Mouse (Mus musculus): Measurements from ENCODE around the gene Adamts3.

Gene Adamts3

GRCm38 (mm10) chr5:89883051-89883907 is at the start of gene Adamts3:
TSS of gene Adamts3 (minus strand) at chr5:89883334.
- peak; percentile 45 to 63 for DNase-seq (ENCODE audit: low spot score in 2 of 2)

DNA sequence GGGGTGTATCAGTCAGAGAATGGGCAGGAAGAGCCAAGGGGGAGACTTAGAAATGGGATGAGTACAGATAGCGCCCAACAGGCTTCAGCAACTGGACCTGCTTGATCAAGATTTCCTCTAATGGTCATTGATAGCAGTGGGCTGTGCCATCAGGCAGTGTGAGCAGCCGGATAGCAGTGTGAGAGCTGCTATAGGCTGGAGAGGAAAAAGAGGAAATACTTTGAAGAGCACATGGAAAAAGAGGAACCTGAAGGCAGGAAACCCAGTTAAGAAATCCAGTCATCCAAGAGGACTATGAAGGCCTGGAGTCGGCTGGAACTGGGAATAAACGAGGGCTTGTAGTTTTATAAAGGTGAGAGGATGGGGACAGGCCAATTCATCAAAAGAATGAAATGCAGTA is 48.4 kb upstream of the Adamts3 start:
- no peak for DNase-seq (ENCODE audit: low spot score in 2 of 2)

- DNase-seq (ENCODE audit: low spot score in 2 of 2) = no peak
Measured at GRCm38 (mm10) chr5:89912359-89912758, 29.2 kb upstream of the Adamts3 start.

DNA sequence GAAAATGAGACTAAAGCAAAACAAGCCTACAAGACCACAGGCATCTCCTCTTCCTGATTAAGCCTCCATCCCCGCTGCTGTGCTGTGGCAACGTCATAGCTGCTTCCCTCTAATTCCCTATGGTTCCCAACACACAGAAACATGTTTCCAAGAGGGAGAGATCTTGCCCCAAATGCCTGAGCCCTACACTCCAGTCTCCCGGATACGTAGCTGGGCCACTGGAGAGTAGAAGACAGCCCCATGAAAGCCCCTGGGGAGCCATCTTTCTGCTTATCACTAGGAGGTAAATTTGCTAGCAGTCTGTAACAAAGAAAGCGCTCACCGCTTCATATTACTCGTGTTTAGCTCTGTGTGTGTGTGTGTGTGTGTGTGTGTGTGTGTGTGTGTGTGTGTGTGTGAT is 28.8 kb upstream of the Adamts3 start:
- DNase-seq (ENCODE audit: low spot score in 2 of 2) = no peak

GRCm38 (mm10) chr5:89911508-89911907 is 28.4 kb upstream of the Adamts3 start:
- DNase-seq (ENCODE audit: low spot score in 2 of 2) = no peak

- no peak for DNase-seq (ENCODE audit: low spot score in 2 of 2)
Measured at GRCm38 (mm10) chr5:89906884-89907431, 23.8 kb upstream of the Adamts3 start.

GRCm38 (mm10) chr5:89901026-89901425 is 17.9 kb upstream of the Adamts3 start:
- no peak for DNase-seq (ENCODE audit: low spot score in 2 of 2)

DNA sequence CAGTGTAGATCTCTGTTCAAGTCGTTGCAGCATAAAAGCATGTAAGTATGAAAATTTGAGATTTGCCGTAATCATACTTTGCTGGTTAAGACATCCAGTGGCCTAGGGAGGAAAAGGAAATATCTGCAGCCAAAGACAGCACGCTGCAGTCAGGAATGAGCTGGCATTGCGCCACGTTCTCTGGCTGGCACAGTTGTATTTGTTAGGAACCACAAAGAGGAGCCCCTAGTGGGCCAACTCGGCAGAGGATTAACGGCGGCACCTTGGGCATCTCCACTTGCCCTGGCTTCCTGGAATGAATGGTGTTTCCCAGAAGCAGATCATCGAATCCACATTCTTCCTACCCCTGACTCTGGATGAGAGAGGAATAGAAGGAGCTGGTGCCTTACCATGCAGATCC is 14.4 kb upstream of the Adamts3 start:
- peak; percentile 26 to 71 for DNase-seq (ENCODE audit: low spot score in 2 of 2)

DNA sequence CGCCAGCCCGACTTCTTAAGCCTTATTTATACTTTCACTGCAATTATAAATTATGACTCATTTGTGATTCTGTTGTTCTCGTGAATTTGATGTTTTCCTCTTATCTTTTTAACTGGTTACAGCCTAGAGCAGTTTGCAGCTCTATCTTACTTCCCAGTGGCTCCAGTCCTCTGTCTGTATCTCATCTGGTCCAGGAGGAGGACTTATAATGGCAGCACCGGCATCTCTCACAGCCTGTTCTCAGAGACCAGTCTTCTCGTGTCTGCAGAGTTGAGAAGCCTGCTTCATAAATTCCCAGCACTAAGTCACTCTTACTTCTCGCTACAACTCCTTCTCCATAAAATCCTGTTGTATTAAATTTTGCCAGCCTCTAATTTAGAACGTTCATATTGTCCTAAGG is 12.4 kb upstream of the Adamts3 start:
- DNase-seq (ENCODE audit: low spot score in 2 of 2) = no peak

DNA sequence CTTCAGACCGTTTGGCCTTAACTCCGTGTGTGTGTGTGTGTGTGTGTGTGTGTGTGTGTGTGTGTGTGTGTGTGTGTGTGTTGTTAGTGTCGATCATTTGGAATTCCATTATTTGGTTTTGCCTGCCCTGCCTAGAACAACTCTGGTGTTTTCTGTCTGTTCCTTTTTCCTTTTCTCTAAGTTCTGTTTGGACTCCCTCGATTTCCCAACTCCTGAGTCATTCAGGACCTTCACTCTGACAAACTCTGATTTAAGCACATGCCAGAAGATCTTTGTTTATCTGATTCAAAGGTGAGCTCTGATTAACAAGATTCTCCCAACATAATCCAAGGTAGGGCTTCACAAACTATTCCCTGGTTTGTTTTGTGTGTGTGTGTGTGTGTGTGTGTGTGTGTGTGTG is 1.9 kb upstream of the Adamts3 start:
- DNase-seq (ENCODE audit: low spot score in 2 of 2) = no peak

DNA sequence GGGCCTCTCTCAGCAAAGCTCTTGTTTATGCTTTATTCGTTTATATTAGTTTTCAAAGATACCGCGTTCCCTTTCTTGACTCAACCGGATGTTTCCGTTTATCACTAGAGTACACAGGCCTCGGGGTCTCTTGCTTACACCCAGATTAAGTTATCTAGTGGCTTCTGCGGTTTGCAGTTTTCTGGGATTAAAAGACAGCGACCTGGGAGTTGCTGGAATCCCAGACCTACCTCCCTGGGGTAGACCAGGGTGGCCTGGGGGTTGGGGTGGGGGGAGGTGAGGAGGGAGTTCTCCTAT is 722 bp upstream of the Adamts3 start:
- DNase-seq (ENCODE audit: low spot score in 2 of 2) = no peak

DNA sequence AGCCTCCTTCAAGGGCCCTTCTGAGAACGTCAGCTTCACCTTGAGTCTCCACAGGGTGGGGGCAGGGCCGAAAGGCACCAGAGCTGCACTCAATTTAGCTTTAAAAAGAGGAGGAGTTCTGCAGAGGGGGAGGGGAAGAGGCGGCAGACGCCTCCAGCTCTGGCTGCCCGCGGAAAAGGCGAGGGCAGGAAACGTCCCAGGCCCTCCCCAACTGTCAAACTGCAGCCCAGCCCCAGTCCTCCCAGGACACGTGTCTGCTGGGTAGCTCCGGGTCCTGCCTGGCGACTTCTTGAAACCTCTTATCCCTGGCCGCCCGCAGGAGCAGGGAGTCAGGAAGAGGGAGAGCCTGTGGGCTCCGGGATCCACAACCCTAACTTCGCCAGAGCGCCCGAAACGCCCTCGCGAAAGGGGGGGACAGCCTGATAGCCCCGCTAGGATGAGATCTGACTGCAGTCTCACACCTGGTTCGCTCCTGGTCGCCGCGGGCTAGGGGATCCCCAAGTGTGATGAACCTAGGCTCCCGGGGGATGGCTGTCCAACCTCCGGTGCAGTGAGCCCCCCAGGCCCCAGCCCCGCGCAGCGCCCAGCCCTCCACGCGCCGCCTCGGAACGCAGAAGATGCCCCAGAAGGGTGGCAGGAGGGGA is 921 bp downstream of the Adamts3 start:
- peak; percentile 22 to 62 for DNase-seq (ENCODE audit: low spot score in 2 of 2)

- no peak for DNase-seq (ENCODE audit: low spot score in 2 of 2)
Measured at GRCm38 (mm10) chr5:89881425-89881824, 1.7 kb downstream of the Adamts3 start.

DNA sequence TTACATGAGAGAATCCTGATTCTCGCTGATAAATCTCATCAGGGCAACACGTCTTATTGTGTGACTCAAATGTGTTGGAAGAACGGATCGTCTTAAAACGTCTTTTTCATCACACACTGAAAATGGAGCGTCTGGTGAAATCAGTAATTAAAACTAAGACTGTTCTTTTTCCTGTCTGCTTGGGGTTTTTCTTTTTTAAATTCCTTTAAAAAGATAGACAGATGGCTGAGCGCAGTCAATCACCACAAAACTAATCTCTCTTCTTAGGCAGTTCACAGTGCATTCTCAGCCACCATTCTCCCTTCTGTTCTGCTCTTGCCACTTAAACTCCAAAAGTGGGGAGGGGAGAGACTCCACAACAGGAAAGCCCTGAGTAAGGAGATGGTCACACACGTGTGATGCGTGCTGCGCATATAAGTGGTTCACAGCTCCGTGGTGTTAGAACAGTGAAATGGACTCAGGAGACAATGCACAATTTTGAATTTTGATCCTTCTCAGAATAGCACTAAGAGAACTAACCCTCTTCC is 4.2 kb downstream of the Adamts3 start:
- DNase-seq (ENCODE audit: low spot score in 2 of 2) = no peak

DNA sequence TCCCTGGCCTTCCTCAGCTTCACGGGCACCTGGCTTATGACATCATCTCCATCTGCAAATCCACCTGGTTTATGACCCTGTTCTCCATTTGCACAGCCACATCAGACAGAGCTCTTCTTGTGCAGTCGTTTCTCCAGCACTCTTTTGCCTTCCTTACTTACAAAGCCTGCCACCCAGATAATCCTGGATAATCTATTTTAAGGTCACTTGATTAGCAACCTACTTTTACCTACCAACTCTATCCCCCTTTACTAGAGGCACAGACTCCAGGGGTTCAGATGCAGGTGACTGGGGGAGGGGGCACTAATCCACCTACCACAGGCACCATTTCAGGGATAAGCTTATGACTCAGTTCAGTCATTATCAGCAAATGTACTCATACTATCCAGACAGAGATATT is 10.5 kb downstream of the Adamts3 start:
- no peak for DNase-seq (ENCODE audit: low spot score in 2 of 2)

DNA sequence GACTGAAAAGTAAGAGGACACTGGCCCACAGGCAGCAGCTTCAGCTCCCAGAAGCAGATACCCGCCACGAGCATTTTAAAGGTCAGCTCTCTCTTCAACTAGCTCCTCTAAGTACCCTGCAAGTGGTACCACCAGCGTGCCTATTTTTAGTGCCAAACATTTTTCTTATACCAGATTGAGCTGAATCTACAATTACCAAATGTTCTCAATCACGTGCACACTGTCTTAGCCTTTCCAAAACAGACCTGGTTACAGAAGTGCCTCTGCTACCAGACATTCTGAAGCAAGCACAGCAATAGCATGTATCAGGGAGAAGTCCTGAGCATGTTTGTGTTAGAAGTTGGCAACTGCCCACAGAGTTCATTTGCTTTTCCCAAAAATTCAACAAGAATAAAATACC is 23.5 kb downstream of the Adamts3 start:
- DNase-seq (ENCODE audit: low spot score in 2 of 2) = no peak

DNA sequence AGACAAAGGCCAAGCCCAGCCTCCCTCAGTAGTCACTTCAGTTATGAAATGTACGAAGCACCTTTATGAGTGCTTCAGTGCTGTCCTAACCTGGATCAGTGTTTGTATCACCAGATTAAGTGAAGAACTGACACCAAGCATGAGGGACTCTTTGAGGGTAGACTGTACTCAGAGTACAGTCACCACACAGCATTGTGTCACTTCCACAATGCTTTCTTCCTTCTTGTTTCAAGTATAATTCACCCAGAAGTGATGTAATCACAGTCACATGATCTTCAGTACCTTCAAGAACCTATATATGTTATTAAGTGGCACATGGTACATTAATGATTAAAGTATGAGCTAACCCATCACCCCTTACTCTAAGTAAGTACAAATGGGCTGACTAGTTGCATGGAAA is 24.3 kb downstream of the Adamts3 start:
- DNase-seq (ENCODE audit: low spot score in 2 of 2) = no peak

DNA sequence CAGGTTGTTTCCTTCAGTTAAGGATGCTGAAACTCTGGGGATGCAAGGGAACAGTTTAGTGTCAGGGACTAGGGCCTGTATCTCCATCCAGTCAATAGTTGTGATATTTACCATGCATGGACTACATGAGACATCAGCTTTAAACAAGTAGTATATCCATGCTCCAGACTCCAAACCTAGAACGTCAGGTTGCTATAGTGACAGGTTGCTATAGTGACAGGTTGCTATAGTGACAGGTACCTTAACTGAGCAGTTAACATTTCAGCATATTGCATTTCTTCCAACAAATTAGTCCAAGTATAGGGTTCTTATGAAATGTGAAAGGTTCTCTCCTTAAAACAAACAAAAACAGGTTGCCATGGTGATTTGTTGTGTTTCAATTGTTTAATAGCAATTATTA is 36.6 kb downstream of the Adamts3 start:
- no peak for DNase-seq (ENCODE audit: low spot score in 2 of 2)

- peak; percentile 32 to 70 for DNase-seq (ENCODE audit: low spot score in 2 of 2)
Measured at GRCm38 (mm10) chr5:89844354-89844753, 38.8 kb downstream of the Adamts3 start.

DNA sequence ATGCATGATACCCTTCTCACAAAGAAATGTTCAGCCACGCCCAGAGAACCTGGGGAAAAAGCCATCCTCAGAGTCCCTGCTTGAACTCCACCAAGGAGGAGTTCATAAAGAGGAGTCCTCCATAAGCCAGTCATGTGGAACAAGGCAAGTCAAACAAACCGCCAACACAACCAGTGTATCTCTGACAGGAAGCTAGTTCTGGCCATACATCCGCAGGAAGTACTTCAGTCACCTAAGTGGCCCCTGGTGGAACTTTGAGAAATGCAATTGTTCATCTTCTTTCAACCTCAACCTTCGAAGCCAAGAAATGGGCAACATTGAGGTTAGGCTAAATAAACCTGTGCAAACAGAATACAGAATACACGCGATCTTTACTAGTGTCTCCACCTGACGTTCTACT is 39.7 kb downstream of the Adamts3 start:
- no peak for DNase-seq (ENCODE audit: low spot score in 2 of 2)

GRCm38 (mm10) chr5:89839627-89840026 is 43.5 kb downstream of the Adamts3 start:
- no peak for DNase-seq (ENCODE audit: low spot score in 2 of 2)

GRCm38 (mm10) chr5:89821175-89821574 is 62.0 kb downstream of the Adamts3 start:
- DNase-seq (ENCODE audit: low spot score in 2 of 2) = no peak

- DNase-seq (ENCODE audit: low spot score in 2 of 2) = no peak
Measured at GRCm38 (mm10) chr5:89819531-89819930, 63.6 kb downstream of the Adamts3 start.
